Mouse (Mus musculus): ENCODE results near the gene Rhbdl3. TPM values are rescaled to one million over a fixed set of nuclear protein-coding genes. Genes with fewer than 3 reads are reported as not detected.
"Not testable (repeated sequence)": the region's sequence is repeated elsewhere in the genome, so short reads cannot be mapped to it uniquely, and the experiment has no call there.

The Rhbdl3 gene
- total RNA-seq, 2 experiments from 2014 or later, result 3.9 to 4.6 TPM

GRCm38 (mm10) chr11:80312049-80312448 is 11.3 kb downstream of the Rhbdl3 start:
- no peak for DNase-seq (ENCODE audit: low spot score in 2 of 2)

GRCm38 (mm10) chr11:80312565-80312964 is 11.9 kb downstream of the Rhbdl3 start:
- no peak for DNase-seq (ENCODE audit: low spot score in 2 of 2)

GRCm38 (mm10) chr11:80313462-80313861 is 12.8 kb downstream of the Rhbdl3 start:
- DNase-seq (ENCODE audit: low spot score in 2 of 2), result no peak

- DNase-seq (ENCODE audit: low spot score in 2 of 2), result no peak
Observed at GRCm38 (mm10) chr11:80313944-80314343, 13.2 kb downstream of the Rhbdl3 start.

GRCm38 (mm10) chr11:80315743-80316639 is 15.3 kb downstream of the Rhbdl3 start:
- no peak for DNase-seq (ENCODE audit: low spot score in 2 of 2)

- no peak for DNase-seq (ENCODE audit: low spot score in 2 of 2)
Observed at GRCm38 (mm10) chr11:80323255-80323654, 22.5 kb downstream of the Rhbdl3 start.

- DNase-seq (ENCODE audit: low spot score in 2 of 2), result no peak
Observed at GRCm38 (mm10) chr11:80324636-80325035, 23.9 kb downstream of the Rhbdl3 start.

- no peak for DNase-seq (ENCODE audit: low spot score in 2 of 2)
Observed at GRCm38 (mm10) chr11:80332709-80333400, 32.1 kb downstream of the Rhbdl3 start.

- no peak for DNase-seq (ENCODE audit: low spot score in 2 of 2)
Observed at GRCm38 (mm10) chr11:80335609-80336350, 35.1 kb downstream of the Rhbdl3 start.

GRCm38 (mm10) chr11:80336351-80336730 is 35.6 kb downstream of the Rhbdl3 start:
- no peak for DNase-seq (ENCODE audit: low spot score in 2 of 2)

GRCm38 (mm10) chr11:80342482-80342881 is 41.8 kb downstream of the Rhbdl3 start:
- no peak for DNase-seq (ENCODE audit: low spot score in 2 of 2)

- peak; percentile 68 to 76 for DNase-seq (ENCODE audit: low spot score in 2 of 2)
Observed at GRCm38 (mm10) chr11:80351832-80352430, 51.2 kb downstream of the Rhbdl3 start.

- no peak for DNase-seq (ENCODE audit: low spot score in 2 of 2)
Observed at GRCm38 (mm10) chr11:80354832-80355231, 54.1 kb downstream of the Rhbdl3 start.

GRCm38 (mm10) chr11:80368949-80369348 is 68.2 kb downstream of the Rhbdl3 start:
- DNase-seq (ENCODE audit: low spot score in 2 of 2), result no peak

- DNase-seq (ENCODE audit: low spot score in 2 of 2), result no peak
Observed at GRCm38 (mm10) chr11:80376651-80377050, 75.9 kb downstream of the Rhbdl3 start.

GRCm38 (mm10) chr11:80377712-80378451 is 77.2 kb downstream of the Rhbdl3 start, which contains the start of gene 5730455P16Rik:
Gene 5730455P16Rik, minus strand, starts transcription at chr11:80378034.
- DNase-seq (ENCODE audit: low spot score in 2 of 2), result peak; percentile 62 to 71

- DNase-seq (ENCODE audit: low spot score in 2 of 2), result not testable (repeated sequence)
Observed at GRCm38 (mm10) chr11:80378452-80379068, 77.8 kb downstream of the Rhbdl3 start.

- DNase-seq (ENCODE audit: low spot score in 2 of 2), result not testable (repeated sequence)
Observed at GRCm38 (mm10) chr11:80379184-80379583, 78.5 kb downstream of the Rhbdl3 start.

- no peak for DNase-seq (ENCODE audit: low spot score in 2 of 2)
Observed at GRCm38 (mm10) chr11:80382626-80383018, 81.9 kb downstream of the Rhbdl3 start.
